Mouse (Mus musculus) large intestine, adult 2 months (tissue): ENCODE results near the gene Spata45. TPM values are rescaled to one million over a fixed set of nuclear protein-coding genes. Genes with fewer than 3 reads are reported as not detected.

Source experiments
- DNase-seq: peaks from one replicate; pipeline ENCODE4 v3.0.0-alpha.2; 2012; ENCODE audit warnings: low read depth, low spot score
- WGBS: fragments of 180-500 bp; shearing (Covaris S2); methylation state at CpG from one replicate; pipeline ENCODE4 v1.1.7; 2018; 5-methylcytosine and 5-hydroxymethylcytosine counted together
- polyA plus RNA-seq: library from polyadenylated mRNA; depleted of rRNA; stranded (reverse); fragments of >200 nt; gene quantifications from 2 replicates; pipeline ENCODE4 v1.2.3, GENCODE M21; 2012; rRNA removed

Gene Spata45
- polyA plus RNA-seq, 1 experiment = not detected

DNA sequence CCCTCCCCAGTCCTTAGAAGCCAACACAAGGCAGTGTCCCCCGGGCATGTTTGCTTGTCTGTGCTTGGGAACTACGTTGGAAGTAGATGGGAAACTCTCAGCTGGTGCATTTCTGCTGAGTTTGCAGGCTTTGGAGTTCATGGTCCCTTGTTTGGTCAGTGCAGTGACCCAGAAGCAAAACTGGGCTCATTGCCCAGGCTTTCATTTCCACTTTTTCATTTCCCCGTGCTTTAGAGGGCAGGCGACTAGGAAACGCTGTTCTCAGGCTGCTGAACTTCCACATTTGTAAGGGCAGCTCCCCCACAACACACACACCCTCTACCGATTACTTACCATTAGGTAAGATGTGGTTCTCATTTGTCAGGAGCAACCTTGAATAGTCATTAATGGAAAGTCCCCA lies 36.6 kb downstream of the Spata45 start:
- 38% methylated on average over 6 of the region's 6 CpGs for WGBS
- DNase-seq = no peak

GRCm38 (mm10) chr1:191073486-191073885 lies 37.0 kb downstream of the Spata45 start:
- no peak for DNase-seq
- 80% methylated on average over 4 of the region's 4 CpGs for WGBS

DNA sequence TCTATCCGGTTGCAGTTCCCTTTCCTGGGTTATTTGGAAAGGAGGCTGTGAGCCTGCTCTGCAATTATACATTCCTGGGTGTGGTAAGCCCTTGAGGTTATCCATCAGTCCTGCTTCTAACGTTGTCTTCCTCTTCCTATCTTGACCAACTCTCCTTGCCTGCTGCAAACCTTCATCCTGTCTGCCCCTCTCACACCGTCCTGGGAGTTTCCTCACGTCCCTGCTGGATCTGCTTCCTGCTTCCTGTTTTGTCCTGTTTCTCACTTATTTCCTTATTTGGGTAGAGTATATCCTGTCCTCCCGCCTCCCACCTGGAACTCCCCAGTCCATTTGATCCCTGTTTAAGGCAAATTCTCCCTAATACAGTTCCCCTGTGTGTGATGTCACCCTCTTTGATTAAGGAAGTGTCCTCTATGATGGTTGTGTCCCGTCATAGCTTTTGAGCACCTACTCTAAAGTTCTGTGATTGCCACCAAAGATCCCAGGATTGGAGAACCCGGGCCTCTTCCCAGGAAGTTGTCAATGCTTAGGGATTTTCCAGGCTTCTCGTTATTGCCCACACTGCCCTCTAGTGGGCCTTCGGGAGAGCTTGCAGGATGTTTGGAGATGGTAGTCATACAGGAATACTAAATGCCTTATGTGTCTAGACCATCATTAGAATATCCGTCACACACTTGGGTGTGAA lies 38.9 kb downstream of the Spata45 start:
- DNase-seq = peak; percentile 79
- WGBS = 19% methylated on average over 10 of the region's 10 CpGs

GRCm38 (mm10) chr1:191083230-191083629 lies 46.8 kb downstream of the Spata45 start:
- no peak for DNase-seq
- WGBS = 62% methylated on average over 8 of the region's 8 CpGs

- no peak for DNase-seq
- 63% methylated on average over 5 of the region's 5 CpGs for WGBS
Measured at GRCm38 (mm10) chr1:191084951-191085559, 48.6 kb downstream of the Spata45 start.

DNA sequence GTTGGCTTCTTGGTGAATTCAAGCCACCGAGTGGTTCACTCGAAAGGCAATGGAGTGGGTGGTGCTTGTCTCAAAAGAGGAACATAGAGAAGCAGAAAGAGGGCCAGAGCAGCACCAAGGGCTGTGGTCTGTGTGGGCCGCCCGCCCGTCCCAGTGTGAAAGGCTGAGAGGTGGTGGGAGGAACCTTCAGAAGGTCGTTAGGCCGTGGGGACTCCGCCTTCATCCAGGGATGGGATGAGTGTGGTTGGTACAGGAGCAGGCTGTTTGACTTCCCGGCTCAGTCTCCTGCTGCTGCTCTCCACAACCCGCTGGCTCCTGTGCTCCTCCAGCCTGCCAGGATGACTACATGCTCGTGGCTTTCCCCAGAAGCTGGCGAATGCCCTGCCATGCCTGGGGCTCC lies 49.2 kb downstream of the Spata45 start:
- WGBS = 75% methylated on average over 12 of the region's 12 CpGs
- no peak for DNase-seq

- 82% methylated on average over 7 of the region's 7 CpGs for WGBS
- DNase-seq = no peak
Measured at GRCm38 (mm10) chr1:191086304-191086878, 50.0 kb downstream of the Spata45 start.

GRCm38 (mm10) chr1:191086960-191087359 lies 50.5 kb downstream of the Spata45 start:
- no peak for DNase-seq
- 69% methylated on average over 8 of the region's 8 CpGs for WGBS

- 55% methylated on average over 5 of the region's 5 CpGs for WGBS
- DNase-seq = no peak
Measured at GRCm38 (mm10) chr1:191087955-191088354, 51.5 kb downstream of the Spata45 start.

- DNase-seq = no peak
- 67% methylated on average over 6 of the region's 6 CpGs for WGBS
Measured at GRCm38 (mm10) chr1:191089355-191089754, 52.9 kb downstream of the Spata45 start.

- 69% methylated on average over 8 of the region's 8 CpGs for WGBS
- no peak for DNase-seq
Measured at GRCm38 (mm10) chr1:191092050-191092449, 55.6 kb downstream of the Spata45 start.

Other genes with a start within 250 kb of the Spata45 start
- gene Rps6kc1, start 124.9 kb upstream of the Spata45 start, polyA plus RNA-seq = 9.2 and 10.9 TPM in 2 replicates
- 19.0 and 29.9 TPM in 2 replicates for gene Angel2, start 111.5 kb upstream of the Spata45 start, polyA plus RNA-seq
- gene Vash2, start 57.3 kb upstream of the Spata45 start, polyA plus RNA-seq = 0.29 and 0.31 TPM in 2 replicates
- 8.1 and 26.4 TPM in 2 replicates for gene Flvcr1, start 10.5 kb upstream of the Spata45 start, polyA plus RNA-seq
- 4.8 and 6.2 TPM in 2 replicates for gene Tatdn3, start 26.3 kb downstream of the Spata45 start, polyA plus RNA-seq
- gene Nsl1, start 26.4 kb downstream of the Spata45 start, polyA plus RNA-seq = 2.7 and 3.5 TPM in 2 replicates
- gene Batf3, start 61.2 kb downstream of the Spata45 start, polyA plus RNA-seq = 6.5 and 7.5 TPM in 2 replicates
- gene Fam71a, start 128.2 kb downstream of the Spata45 start, polyA plus RNA-seq = not detected in 2 replicates
- gene Atf3, start 181.4 kb downstream of the Spata45 start, polyA plus RNA-seq = 13.5 and 35.4 TPM in 2 replicates